Mouse (Mus musculus) neural tube, embryonic 15.5 days (tissue): ENCODE measurements around the gene Prpf39. TPM values are rescaled to one million over a fixed set of nuclear protein-coding genes. Genes with fewer than 3 reads are reported as not detected.

ENCODE experiments used
- ATAC-seq: fragments of 200-750 bp; cut with Nextera tagmentation; 2 replicates; pipeline ENCODE4 v1.8.0; 2017; ENCODE audit warnings: mild to moderate bottlenecking, moderate TSS enrichment, moderate library complexity; ENCODE audit not compliant: low FRiP score
- H3K27ac ChIP-seq: fragments of 300-500 bp; sonication (generic); replicated peaks from 2 replicates; pipeline ENCODE4 v1.5.1; 2015; ENCODE audit warnings: mild to moderate bottlenecking, inconsistent platforms
- H3K27me3 ChIP-seq: fragments of 300-500 bp; sonication (generic); replicated peaks from 2 replicates; pipeline ENCODE4 v1.6.1; 2015; ENCODE audit warnings: inconsistent platforms
- H3K36me3 ChIP-seq: fragments of 300-500 bp; sonication (generic); 2 replicates; pipeline ENCODE4 v1.6.1; 2015; ENCODE audit warnings: inconsistent platforms
- H3K4me1 ChIP-seq: fragments of 300-500 bp; sonication (generic); 2 replicates; pipeline ENCODE4 v1.6.1; 2015; ENCODE audit warnings: inconsistent platforms
- H3K4me2 ChIP-seq: fragments of 300-500 bp; sonication (generic); 2 replicates; pipeline ENCODE4 v1.6.1; 2015; ENCODE audit warnings: inconsistent platforms, mild to moderate bottlenecking, moderate library complexity
- H3K4me3 ChIP-seq: fragments of 300-500 bp; sonication (generic); replicated peaks from 2 replicates; pipeline ENCODE4 v1.5.1; 2015; ENCODE audit warnings: mild to moderate bottlenecking, inconsistent platforms
- H3K9ac ChIP-seq: fragments of 300-500 bp; sonication (generic); replicated peaks from 2 replicates; pipeline ENCODE4 v1.6.1; 2015; ENCODE audit warnings: mild to moderate bottlenecking, inconsistent platforms
- H3K9me3 ChIP-seq: fragments of 300-500 bp; sonication (generic); replicated peaks from 2 replicates; pipeline ENCODE4 v1.6.1; 2016; ENCODE audit warnings: inconsistent platforms
- WGBS: fragments of 180-500 bp; shearing (Covaris S2); methylation state at CpG from one replicate; pipeline ENCODE4 v1.1.7; 2015; ENCODE audit warnings: mixed read lengths; 5-methylcytosine and 5-hydroxymethylcytosine counted together
- polyA plus RNA-seq: library from polyadenylated mRNA; unstranded; fragments of >200 nt; fragmentation: Nextera tagmentation; extraction: Ambion mirVana; gene quantifications from 2 replicates; pipeline ENCODE4 v1.2.1, GENCODE M21; 2015

Gene Prpf39
- polyA plus RNA-seq = 46.4 and 47.1 TPM in 2 replicates

GRCm38 (mm10) chr12:65036190-65036870, at the start of gene Prpf39:
TSS of gene Prpf39 (plus strand) at chr12:65036333.
- Histone ChIP-seq H3K9ac (peak within 1 kb of the TSS; percentile 87), H3K4me1 (peaks cover 20% of the 10 kb centered on the region), H3K27me3 (no peaks in the 10 kb centered on the region), H3K9me3 (no peaks in the 10 kb centered on the region), H3K27ac (peak within 1 kb of the TSS; percentile 82), H3K4me2 (peak within 1 kb of the TSS; percentile 64), H3K4me3 (peak within 1 kb of the TSS; percentile 97), H3K36me3 (no peaks in the 10 kb centered on the region)
- ATAC-seq = peak; percentile 96
- under 1% methylated on average over 61 of the region's 65 CpGs for WGBS

GRCm38 (mm10) chr12:65007725-65008124, 28.4 kb upstream of the Prpf39 start:
- no peak overlapping the region for H3K4me2 ChIP-seq
- no peak for ATAC-seq
- WGBS = 90% methylated on average over 3 of the region's 3 CpGs
- H3K4me3 ChIP-seq = no peak overlapping the region
- no peaks in the 10 kb centered on the region for H3K4me1 ChIP-seq
- H3K36me3 ChIP-seq = peaks cover 48% of the 10 kb centered on the region
- H3K9me3 ChIP-seq = no peaks in the 10 kb centered on the region
- no peak overlapping the region for H3K27ac ChIP-seq
- no peak overlapping the region for H3K9ac ChIP-seq
- H3K27me3 ChIP-seq = no peaks in the 10 kb centered on the region

DNA sequence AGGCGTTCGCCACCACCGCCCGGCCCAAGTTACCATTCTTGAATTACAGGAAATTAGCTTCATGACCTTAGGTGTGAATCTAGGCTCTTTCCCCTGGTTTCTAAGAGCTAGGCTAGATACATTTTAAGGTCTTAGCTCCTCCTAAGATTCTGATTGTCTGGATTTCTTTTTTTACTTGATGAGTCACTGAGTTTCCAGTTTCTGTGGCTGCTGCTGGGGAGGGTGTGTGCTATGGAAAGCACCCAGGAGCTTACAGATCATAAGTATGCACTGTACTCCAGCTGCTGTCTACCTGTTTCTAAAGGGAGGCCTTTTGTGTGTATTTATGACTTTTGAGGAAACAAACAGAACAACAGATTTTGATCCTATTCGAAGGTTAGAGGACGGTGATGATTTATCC, 13.3 kb upstream of the Prpf39 start:
- WGBS = 96% methylated on average over 6 of the region's 6 CpGs
- Histone ChIP-seq H3K9ac (no peak overlapping the region), H3K9me3 (0 out of 2 replicates have a peak, but pooled peaks cover 2% of the 10 kb centered on the region), H3K4me2 (no peak overlapping the region), H3K36me3 (peaks cover 6% of the 10 kb centered on the region; the same call in 1 of the 2 replicates), H3K4me3 (no peak overlapping the region), H3K27me3 (no peaks in the 10 kb centered on the region), H3K27ac (no peak overlapping the region), H3K4me1 (no peaks in the 10 kb centered on the region)
- ATAC-seq = no peak

DNA sequence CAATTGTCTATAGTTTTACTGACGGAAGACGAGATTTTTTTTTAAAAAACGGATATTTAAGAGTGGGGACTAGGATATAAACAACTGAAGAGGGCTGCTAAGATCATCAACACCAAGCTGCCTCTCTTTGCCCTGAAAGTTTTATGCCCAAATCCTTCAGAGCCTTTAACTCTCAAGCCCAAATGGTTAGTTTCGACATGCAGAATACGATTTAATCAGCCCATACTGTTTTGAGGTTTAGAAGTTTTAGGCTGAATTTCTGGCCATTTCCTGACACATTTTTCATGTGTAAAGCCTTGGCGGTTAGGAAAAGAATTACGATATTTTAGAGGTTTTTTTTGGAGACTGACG, 319 bp upstream of the Prpf39 start:
- Histone ChIP-seq H3K9me3 (no peaks in the 10 kb centered on the region), H3K36me3 (no peaks in the 10 kb centered on the region), H3K4me3 (peak overlapping the region; percentile 97), H3K27me3 (no peaks in the 10 kb centered on the region), H3K4me1 (peaks cover 20% of the 10 kb centered on the region), H3K9ac (peak overlapping the region; percentile 87; the same call in 1 of the 2 replicates), H3K27ac (peak overlapping the region; percentile 82), H3K4me2 (peak overlapping the region; percentile 64)
- 50% methylated on average over 8 of the region's 8 CpGs for WGBS
- no peak for ATAC-seq

- 15% methylated on average over 18 of the region's 18 CpGs for WGBS
Measured at GRCm38 (mm10) chr12:65036892-65037545, 886 bp downstream of the Prpf39 start.

GRCm38 (mm10) chr12:65037546-65037937, 1.4 kb downstream of the Prpf39 start:
- Histone ChIP-seq H3K4me1 (peaks cover 20% of the 10 kb centered on the region), H3K27me3 (no peaks in the 10 kb centered on the region), H3K4me3 (peak overlapping the region; percentile 97), H3K9ac (no peak overlapping the region), H3K9me3 (no peaks in the 10 kb centered on the region), H3K27ac (no peak overlapping the region), H3K36me3 (no peaks in the 10 kb centered on the region), H3K4me2 (peak overlapping the region; percentile 64)
- ATAC-seq = no peak
- WGBS = 22% methylated on average over 4 of the region's 4 CpGs

More at GRCm38 (mm10) chr12:65036892-65037545, 886 bp downstream of the Prpf39 start:
- H3K36me3 ChIP-seq = no peaks in the 10 kb centered on the region
- peak overlapping the region; percentile 64 for H3K4me2 ChIP-seq
- H3K4me3 ChIP-seq = peak overlapping the region; percentile 97
- peak overlapping the region; percentile 87 for H3K9ac ChIP-seq
- H3K27ac ChIP-seq = no peak overlapping the region
- peaks cover 20% of the 10 kb centered on the region for H3K4me1 ChIP-seq
- H3K27me3 ChIP-seq = no peaks in the 10 kb centered on the region
- ATAC-seq = peak; percentile 30; the same call in 1 of the 2 replicates
- no peaks in the 10 kb centered on the region for H3K9me3 ChIP-seq

GRCm38 (mm10) chr12:65048799-65049198, 12.7 kb downstream of the Prpf39 start:
- Histone ChIP-seq H3K9ac (no peak overlapping the region), H3K27me3 (no peaks in the 10 kb centered on the region), H3K36me3 (peaks cover 20% of the 10 kb centered on the region), H3K4me3 (no peak overlapping the region), H3K27ac (no peak overlapping the region), H3K9me3 (no peaks in the 10 kb centered on the region), H3K4me1 (no peaks in the 10 kb centered on the region), H3K4me2 (no peak overlapping the region)
- ATAC-seq = no peak

DNA sequence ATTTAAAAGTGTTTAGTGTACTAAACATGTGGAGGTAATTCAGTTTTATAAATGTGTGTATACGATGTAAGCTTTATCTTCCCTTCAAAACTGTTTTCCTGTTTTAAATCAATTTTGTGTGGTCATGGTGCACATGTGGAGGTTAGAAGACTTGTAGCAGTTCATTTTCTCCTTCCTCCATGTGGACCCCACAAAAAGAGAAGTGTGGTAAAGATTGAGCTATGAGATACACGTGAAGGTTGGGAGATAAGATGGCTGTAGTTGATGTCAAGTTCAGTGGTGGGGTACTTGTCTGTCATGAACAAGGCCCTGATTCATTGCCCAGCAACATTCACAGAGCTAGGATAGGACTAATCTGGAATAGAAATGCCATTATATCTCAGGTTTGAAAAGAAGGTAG, 22.1 kb downstream of the Prpf39 start:
- H3K36me3 ChIP-seq = peaks cover 46% of the 10 kb centered on the region

DNA sequence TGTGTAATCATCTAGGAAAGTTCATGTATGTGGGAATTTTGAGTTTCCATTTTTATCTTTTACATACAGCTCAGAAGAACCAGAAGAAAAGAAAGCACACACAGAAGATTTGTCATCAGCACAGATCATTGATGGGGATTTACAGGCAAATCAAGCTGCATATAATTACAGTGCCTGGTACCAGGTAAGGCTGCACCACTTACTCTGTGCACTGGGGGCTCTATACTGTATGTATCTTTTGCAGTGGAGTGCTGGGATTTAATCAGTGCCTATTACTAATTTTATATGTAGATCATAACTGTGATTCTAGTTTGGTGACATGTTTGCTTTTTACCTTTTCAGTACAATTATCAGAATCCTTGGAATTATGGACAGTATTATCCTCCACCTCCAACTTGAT, 24.9 kb downstream of the Prpf39 start:
- peaks cover 53% of the 10 kb centered on the region for H3K36me3 ChIP-seq
- H3K4me3 ChIP-seq = no peak overlapping the region
- ATAC-seq = no peak
- no peaks in the 10 kb centered on the region for H3K4me1 ChIP-seq
- H3K4me2 ChIP-seq = no peak overlapping the region
- no peaks in the 10 kb centered on the region for H3K27me3 ChIP-seq
- no peak overlapping the region for H3K27ac ChIP-seq
- H3K9me3 ChIP-seq = no peaks in the 10 kb centered on the region
- no peak overlapping the region for H3K9ac ChIP-seq

More for the DNA sequence above, 22.1 kb downstream of the Prpf39 start:
- H3K27me3 ChIP-seq = no peaks in the 10 kb centered on the region
- 94% methylated on average over 2 of the region's 2 CpGs for WGBS
- H3K27ac ChIP-seq = no peak overlapping the region
- ATAC-seq = no peak
- H3K4me1 ChIP-seq = no peaks in the 10 kb centered on the region
- H3K4me2 ChIP-seq = no peak overlapping the region
- H3K9me3 ChIP-seq = no peaks in the 10 kb centered on the region
- no peak overlapping the region for H3K9ac ChIP-seq
- no peak overlapping the region for H3K4me3 ChIP-seq

DNA sequence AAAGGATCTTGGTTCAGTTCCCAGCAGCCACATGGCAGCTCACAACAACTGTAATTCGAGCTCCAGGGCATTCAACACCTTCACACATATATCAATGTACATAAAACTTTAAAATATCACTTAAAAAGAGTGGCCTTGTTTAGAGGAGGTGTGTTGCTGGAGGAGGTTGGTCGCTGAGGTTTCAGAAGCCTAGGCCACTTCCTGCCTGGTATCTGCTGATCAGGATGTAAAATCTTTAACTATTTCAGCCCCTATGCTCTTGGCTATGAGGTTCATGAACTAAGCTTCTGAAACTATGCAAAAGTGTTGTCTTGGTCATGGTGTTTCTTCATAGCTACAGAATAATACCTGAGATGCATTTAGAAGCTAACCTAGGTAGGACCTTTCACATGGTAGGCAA, 29.1 kb downstream of the Prpf39 start:
- Histone ChIP-seq H3K4me1 (no peaks in the 10 kb centered on the region), H3K36me3 (peaks cover 54% of the 10 kb centered on the region), H3K4me2 (no peak overlapping the region), H3K4me3 (no peak overlapping the region), H3K9ac (no peak overlapping the region), H3K27ac (no peak overlapping the region), H3K27me3 (no peaks in the 10 kb centered on the region), H3K9me3 (no peaks in the 10 kb centered on the region)
- 83% methylated on average over 2 of the region's 2 CpGs for WGBS
- ATAC-seq = no peak

DNA sequence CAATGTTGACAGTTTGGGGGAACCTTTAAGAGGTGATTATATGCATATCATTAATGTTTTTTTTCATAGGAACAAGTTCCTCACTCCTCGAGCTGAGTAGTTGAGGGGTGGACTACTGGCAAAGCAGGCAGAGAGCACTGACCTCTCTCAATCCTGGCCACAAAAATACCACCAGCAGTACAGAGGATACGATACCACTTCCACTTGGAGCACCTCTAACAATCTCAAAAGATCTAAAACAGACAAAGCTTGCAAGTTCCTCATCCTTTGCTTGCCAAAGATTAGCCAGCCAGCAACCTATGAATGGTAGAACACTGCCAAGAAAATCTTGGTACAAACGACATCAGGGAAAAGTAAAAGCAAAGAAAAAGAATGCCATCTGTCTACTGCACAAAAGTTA, 30.1 kb downstream of the Prpf39 start:
- WGBS = 70% methylated on average over 3 of the region's 3 CpGs
- no peak for ATAC-seq
- peaks cover 46% of the 10 kb centered on the region for H3K36me3 ChIP-seq

DNA sequence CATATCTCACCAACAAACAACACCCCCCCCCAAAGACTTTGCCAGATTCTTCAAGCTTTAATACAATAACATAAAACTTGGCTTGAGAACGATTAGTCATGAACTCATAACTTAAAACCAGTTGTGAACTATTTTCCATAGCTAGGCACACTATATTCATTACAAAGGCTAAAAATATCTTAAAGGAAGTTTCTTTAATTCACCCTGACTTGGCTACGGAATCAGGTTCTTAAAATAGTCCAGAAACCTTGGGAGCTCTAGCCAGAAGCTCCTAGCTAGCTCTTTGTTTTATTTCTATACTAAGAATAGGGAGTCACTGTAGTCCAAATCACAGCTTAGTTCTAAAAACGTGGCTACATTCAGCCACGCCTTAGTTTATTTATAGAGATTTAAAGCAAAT, 32.3 kb downstream of the Prpf39 start:
- Histone ChIP-seq H3K4me2 (no peak overlapping the region), H3K36me3 (peaks cover 35% of the 10 kb centered on the region), H3K4me1 (peaks cover 8% of the 10 kb centered on the region; the same call in 1 of the 2 replicates), H3K27ac (no peak overlapping the region), H3K9me3 (no peaks in the 10 kb centered on the region), H3K4me3 (no peak overlapping the region), H3K9ac (no peak overlapping the region), H3K27me3 (no peaks in the 10 kb centered on the region)
- 81% methylated on average over 4 of the region's 4 CpGs for WGBS
- no peak for ATAC-seq

More for the DNA sequence above, 30.1 kb downstream of the Prpf39 start:
- no peak overlapping the region for H3K9ac ChIP-seq
- no peak overlapping the region for H3K4me2 ChIP-seq
- H3K27ac ChIP-seq = no peak overlapping the region
- H3K4me1 ChIP-seq = no peaks in the 10 kb centered on the region
- H3K27me3 ChIP-seq = no peaks in the 10 kb centered on the region
- no peaks in the 10 kb centered on the region for H3K9me3 ChIP-seq
- no peak overlapping the region for H3K4me3 ChIP-seq
